Mouse (Mus musculus) olfactory bulb, adult 2 months (tissue): ENCODE measurements around the gene Calu.

Experiments used
- CTCF ChIP-seq: fragments of 200-500 bp; IDR thresholded peaks from 2 replicates; pipeline ENCODE4 v1.5.1; 2012; ENCODE audit warnings: low read depth, mild to moderate bottlenecking, low read length, moderate library complexity; ENCODE audit not compliant: insufficient read depth
- POLR2A ChIP-seq: fragments of 200-500 bp; IDR thresholded peaks from 2 replicates; pipeline ENCODE4 v1.6.1; 2012; ENCODE audit warnings: mild to moderate bottlenecking, low read depth, low read length, moderate library complexity; ENCODE audit not compliant: insufficient read depth

- TF ChIP-seq POLR2A (no peak), CTCF (no peak)
Observed at GRCm38 (mm10) chr6:29402693-29403342, 54.9 kb downstream of the Calu start.
